Mouse (Mus musculus): ENCODE data around the gene Ofcc1.

Ofcc1 gene

DNA sequence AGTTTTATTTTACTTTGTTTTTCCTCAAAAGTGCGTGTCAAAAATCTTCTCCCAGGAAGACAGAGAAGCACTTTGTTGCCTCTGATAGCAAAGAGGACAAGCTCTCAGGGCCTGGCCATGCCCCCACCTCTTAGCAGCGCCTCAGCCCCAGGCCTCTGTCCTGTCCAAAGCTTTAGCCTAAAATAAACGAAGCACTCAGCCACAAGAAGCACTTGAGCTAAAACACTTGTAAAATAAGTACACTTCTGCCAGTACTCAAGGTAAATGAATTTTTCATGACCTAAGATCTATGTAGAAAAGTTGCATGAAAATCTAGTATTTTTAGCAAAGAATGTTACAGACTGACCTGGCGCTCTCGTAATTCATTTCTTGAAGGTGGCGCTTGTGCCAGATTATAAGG is 117.4 kb downstream of the Ofcc1 start:
- DNase-seq (ENCODE audit: low spot score in 2 of 2): no peak

DNA sequence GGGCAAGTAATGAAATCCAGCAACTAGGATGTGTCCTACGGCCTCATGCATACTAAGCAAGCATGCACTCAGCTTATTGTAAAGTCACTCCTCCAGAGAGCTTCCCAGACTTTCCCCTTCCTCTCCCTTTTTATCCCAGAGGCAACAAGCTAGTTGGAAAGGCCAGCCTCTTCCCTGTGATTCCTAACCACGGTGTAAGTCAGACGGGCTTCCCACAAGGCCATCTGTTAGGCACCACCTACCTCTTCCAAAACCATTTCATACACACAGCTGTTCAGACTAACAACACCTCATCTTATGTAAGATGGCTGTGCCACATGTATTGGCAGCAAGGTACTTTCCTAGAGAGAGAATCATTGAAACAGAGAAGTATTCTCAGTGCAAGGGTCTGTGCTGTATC is 124.9 kb downstream of the Ofcc1 start:
- DNase-seq (ENCODE audit: low spot score in 2 of 2): no peak

- no peak for DNase-seq (ENCODE audit: low spot score in 2 of 2)
Observed at GRCm38 (mm10) chr13:40208314-40208713, 152.9 kb downstream of the Ofcc1 start.

DNA sequence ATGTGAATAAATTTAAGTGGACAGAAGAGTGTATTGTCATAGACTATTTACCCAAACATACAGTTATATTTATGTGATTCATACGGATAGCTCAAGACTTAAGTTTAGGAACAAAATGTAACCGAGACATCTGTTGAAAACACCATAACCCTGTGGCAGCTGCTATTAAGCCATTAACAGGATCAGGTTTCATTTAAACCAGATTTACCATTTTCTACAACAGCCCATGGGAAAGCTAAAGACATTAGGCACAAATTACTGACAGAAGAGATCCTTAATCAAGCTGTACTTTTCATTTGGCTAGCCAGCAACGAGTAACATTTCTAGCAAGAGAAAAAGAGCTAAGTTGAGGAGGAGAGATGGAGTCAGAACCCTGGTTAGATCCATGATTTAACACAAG is 179.5 kb downstream of the Ofcc1 start:
- no peak for DNase-seq (ENCODE audit: low spot score in 2 of 2)

DNA sequence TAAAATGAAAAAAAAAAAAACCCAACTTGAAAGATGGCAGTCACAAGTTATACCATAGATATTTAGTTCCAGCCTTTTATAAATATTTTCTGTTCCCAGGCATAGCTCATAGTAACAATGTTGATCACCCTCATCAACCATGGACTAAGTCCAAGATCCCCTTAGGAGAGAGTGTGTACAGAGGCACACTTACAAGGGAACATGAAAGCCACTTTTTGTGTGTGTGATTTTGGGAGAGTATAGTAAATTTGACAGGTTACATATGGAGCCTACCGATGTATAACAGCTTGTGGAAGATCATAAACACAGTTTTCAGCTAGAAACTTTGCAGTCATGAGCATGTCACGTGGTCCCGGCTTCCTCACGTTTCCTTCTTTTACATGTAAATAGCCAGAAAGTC is 189.5 kb downstream of the Ofcc1 start:
- no peak for DNase-seq (ENCODE audit: low spot score in 2 of 2)

DNA sequence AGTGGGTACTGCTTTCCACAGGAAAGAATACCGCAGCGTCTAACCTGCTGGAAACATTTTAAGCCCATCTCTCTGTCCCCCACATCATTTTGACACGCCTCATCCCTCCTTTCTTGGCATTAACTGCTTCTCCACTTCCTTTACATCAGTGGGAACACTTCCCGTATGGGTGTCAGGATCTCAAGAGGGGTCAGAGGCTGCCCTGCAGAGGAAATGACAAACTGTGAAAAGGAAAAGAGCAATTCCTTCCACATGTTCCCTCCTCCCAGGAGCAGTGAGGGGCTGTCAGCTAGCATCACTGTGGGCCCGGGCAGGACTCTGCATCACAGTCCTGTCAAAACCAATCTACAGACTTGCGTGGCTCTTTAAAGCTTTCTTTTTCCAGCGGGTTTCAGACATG is 193.4 kb downstream of the Ofcc1 start:
- no peak for DNase-seq (ENCODE audit: low spot score in 2 of 2)

DNA sequence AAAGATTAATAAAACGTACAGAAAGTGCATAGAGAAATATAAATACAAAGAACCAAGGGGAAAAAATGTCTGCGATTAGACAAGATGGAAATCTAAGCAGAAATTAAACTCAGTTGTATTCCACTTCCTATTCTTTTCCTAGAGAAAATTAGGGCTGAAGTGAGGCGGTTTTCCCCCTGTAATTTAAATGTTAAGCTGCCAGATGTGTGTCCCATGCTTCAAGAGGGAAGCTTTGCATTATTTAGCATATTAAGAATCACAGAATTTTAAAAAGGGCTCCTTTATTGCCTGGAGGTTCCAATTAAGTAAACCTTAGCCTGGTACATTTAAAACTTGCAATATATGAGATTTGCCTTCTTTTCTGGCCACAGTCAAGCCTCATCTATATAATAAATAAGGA is 205.8 kb downstream of the Ofcc1 start:
- no peak for DNase-seq (ENCODE audit: low spot score in 2 of 2)

GRCm38 (mm10) chr13:40139906-40140305 is 221.3 kb downstream of the Ofcc1 start:
- DNase-seq (ENCODE audit: low spot score in 2 of 2): no peak

DNA sequence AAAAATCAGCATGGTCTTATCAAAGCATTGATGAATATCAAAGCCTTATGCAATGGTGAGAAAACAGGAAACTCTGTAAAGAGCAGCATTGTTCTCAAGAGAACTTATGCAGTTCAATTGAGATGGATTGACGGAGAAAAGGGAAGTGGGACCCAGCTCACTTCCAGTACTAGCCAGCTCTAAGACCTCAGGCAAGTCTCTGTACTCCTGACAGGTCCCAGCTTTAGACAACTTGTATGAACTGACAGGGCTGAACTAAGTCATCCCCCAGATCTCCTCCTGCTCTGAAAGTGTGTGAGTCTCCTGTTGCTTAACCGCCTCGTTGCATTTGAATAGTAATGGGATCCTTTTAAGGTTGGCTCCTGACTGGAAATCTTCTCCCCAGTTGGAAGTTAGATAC is 225.2 kb downstream of the Ofcc1 start:
- DNase-seq (ENCODE audit: low spot score in 2 of 2): no peak

DNA sequence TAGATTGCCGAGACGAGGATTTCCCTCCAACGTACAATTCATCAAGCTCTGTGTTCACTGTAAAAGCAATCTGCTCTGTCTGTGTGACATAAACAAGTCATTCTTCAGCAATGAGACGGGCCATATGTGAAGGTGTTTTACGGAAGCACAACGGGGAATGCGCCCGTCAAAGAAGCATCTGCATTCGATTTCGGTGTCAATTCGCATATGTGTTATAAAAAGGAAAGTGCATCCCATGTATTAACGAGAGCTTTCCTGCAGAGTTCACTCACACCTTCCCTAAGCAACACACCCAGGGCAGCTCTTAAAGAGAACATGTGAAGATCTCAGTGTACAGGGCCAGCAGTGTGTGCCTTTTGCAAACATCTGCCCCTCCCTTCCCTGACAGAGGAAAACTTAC is 225.6 kb downstream of the Ofcc1 start:
- DNase-seq (ENCODE audit: low spot score in 2 of 2): no peak

GRCm38 (mm10) chr13:40123868-40124267 is 237.4 kb downstream of the Ofcc1 start:
- no peak for DNase-seq (ENCODE audit: low spot score in 2 of 2)

- no peak for DNase-seq (ENCODE audit: low spot score in 2 of 2)
Observed at GRCm38 (mm10) chr13:40112336-40112735, 248.9 kb downstream of the Ofcc1 start.

GRCm38 (mm10) chr13:40076236-40076635 is 285.0 kb downstream of the Ofcc1 start:
- no peak for DNase-seq (ENCODE audit: low spot score in 2 of 2)

DNA sequence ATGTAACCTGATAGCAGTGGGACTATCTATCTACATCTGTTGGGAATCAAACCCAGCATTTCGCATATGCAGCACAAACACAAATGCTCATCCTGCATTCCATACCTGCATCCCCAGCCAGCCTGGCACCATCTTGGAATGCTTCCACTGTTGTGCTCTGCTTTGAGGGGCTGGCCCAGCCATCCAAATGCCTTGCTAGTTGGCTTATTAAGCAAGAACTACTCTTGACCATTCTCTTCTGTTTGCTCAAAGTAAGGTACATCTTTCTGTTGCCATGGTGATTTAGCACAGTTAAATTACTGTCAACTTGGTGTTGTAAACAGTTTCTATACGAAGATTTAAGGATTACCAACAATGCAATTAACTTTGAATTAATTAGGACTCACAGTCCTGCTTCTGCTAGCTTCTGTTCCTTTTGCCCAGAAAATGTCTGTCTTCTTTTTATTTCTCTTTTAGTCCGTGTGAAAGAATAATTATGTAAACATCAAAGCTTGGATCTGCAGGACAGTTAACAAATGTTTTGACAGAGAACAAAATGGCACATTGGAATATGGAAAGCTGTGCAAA is 286.3 kb downstream of the Ofcc1 start:
- DNase-seq (ENCODE audit: low spot score in 2 of 2): no peak

DNA sequence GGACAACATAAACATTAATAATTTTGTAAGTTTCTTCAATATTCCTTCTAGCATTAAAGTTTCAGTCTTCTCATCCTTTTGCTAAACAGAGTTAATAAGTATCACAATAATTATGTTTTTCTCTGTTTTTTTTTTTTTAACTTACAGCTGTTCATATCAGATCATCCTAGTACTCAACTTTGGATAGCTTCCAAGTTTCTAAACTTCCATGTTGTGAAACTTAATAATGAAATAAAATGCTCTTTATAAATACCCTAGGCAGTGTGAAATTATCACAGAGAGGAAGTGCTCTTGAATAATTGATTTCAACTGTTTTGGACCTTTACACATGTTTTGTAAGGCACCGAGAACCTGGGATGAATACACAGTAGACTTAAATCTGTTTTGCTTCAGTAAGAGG is 291.2 kb downstream of the Ofcc1 start:
- DNase-seq (ENCODE audit: low spot score in 2 of 2): no peak

DNA sequence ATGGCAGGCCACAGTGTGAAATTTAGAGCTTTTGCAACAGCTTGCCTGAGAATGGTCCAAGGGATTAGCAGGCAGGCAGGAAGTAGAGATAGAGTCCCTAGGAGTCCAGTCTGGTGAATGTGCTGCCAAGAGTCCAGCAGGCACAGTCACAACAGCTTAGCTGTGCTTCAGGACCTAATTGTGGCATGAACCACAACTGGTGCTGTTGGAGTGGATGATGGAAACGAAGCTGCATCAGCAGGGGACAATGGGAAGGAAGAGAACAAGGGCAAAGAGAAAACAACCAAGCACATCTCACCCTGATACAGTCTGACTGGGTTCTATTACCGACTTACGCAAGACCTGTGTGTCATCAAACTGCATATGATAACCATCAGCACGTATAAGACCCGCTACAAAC is 300.0 kb downstream of the Ofcc1 start:
- DNase-seq (ENCODE audit: low spot score in 2 of 2): no peak

- DNase-seq (ENCODE audit: low spot score in 2 of 2): no peak
Observed at GRCm38 (mm10) chr13:40037881-40038280, 323.4 kb downstream of the Ofcc1 start.

GRCm38 (mm10) chr13:40036981-40037765 is 324.1 kb downstream of the Ofcc1 start:
- DNase-seq (ENCODE audit: low spot score in 2 of 2): no peak

- DNase-seq (ENCODE audit: low spot score in 2 of 2): no peak
Observed at GRCm38 (mm10) chr13:40029426-40029825, 331.8 kb downstream of the Ofcc1 start.

- no peak for DNase-seq (ENCODE audit: low spot score in 2 of 2)
Observed at GRCm38 (mm10) chr13:40028827-40029226, 332.4 kb downstream of the Ofcc1 start.

DNA sequence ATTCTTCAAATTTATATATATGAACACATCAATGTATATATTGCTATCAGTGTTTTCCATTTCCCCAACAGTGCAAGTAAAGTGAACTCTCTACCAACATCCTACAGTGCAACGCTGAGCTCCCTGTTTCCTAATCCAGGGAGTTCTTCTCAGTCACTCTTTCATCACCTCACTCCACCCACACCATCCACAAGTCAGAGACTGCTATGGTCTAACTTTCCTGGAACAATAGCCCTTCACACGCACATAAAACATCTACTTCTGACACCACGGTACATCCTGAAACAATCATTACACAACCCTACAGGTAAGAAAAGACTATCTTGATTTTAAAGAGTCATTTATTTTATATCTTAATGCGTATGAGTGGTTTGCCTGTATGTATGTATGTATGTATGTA is 335.4 kb downstream of the Ofcc1 start:
- DNase-seq (ENCODE audit: low spot score in 2 of 2): no peak

DNA sequence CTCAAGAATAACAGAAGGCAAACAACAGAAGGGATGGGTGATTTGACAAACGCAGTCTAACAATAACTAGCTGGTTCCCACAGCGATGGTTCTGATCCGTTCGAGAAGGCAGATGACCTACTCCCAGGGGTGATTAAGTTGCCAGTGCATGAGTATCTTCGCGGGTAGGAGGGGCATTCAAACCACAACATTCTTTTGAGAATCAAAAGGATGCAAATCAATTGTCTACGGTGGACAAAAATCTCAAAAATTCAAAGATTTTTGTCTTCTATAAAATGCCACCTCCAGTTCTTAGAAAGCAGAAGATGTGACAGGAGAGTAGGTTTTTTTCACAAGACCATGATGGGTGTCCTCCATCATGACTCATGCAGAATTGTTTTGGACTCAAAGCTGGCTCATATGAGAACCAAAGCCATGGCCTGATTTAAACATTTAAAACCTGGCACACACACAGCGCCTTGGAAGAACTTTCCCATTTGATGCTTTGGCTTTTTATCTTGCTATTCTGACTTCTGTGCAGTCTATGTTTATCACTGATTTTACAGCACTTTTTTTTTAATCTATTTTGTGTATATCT is 338.0 kb downstream of the Ofcc1 start:
- DNase-seq (ENCODE audit: low spot score in 2 of 2): no peak

- DNase-seq (ENCODE audit: low spot score in 2 of 2): no peak
Observed at GRCm38 (mm10) chr13:40022609-40023008, 338.6 kb downstream of the Ofcc1 start.

All from spleen, postnatal 10 days (tissue).